Mouse (Mus musculus): ENCODE results near the gene Tmem211.

Tmem211 gene

GRCm38 (mm10) chr5:113226632-113227102 is at the start of gene Tmem211:
TSS of gene Tmem211 (plus strand) at chr5:113226909.
- in situ Hi-C loops (cut with MboI; ENCODE audit: unreplicated experiment in 2 of 2) = no loop called here

- in situ Hi-C loops (cut with MboI; ENCODE audit: unreplicated experiment in 2 of 2) = loop anchor here (5.0 to 25.0 kb wide), 4 partner anchors 635 to 858 kb away; no protein-coding TSS in a partner anchor
Observed at GRCm38 (mm10) chr5:113179451-113179842, 47.3 kb upstream of the Tmem211 start.

- in situ Hi-C loops (cut with MboI; ENCODE audit: unreplicated experiment in 2 of 2) = loop anchor here (5.0 to 25.0 kb wide), 9 partner anchors 105 to 857 kb away; partner anchors contain the start of gene 1700069L16Rik (in 1 of the 2)
Observed at GRCm38 (mm10) chr5:113179843-113180682, 46.6 kb upstream of the Tmem211 start.

GRCm38 (mm10) chr5:113180755-113181154 is 46.0 kb upstream of the Tmem211 start:
- in situ Hi-C loops (cut with MboI; ENCODE audit: unreplicated experiment in 2 of 2) = loop anchor here (5.0 to 25.0 kb wide), 7 partner anchors 104 to 857 kb away; partner anchors contain the start of gene 1700069L16Rik (in 1 of the 2)

- in situ Hi-C loops (cut with MboI; ENCODE audit: unreplicated experiment in 2 of 2) = loop anchor here (5.0 to 25.0 kb wide), 7 partner anchors 103 to 856 kb away; partner anchors contain the start of gene 1700069L16Rik (in 1 of the 2)
Observed at GRCm38 (mm10) chr5:113181441-113181840, 45.3 kb upstream of the Tmem211 start.

GRCm38 (mm10) chr5:113190558-113190957 is 36.2 kb upstream of the Tmem211 start:
- in situ Hi-C loops (cut with MboI; ENCODE audit: unreplicated experiment in 2 of 2) = loop anchor here (25.0 kb wide), 2 partner anchors 747 to 847 kb away; no protein-coding TSS in a partner anchor

GRCm38 (mm10) chr5:113191901-113192300 is 34.8 kb upstream of the Tmem211 start:
- in situ Hi-C loops (cut with MboI; ENCODE audit: unreplicated experiment in 2 of 2) = loop anchor here (25.0 kb wide), 2 partner anchors 745 to 845 kb away; no protein-coding TSS in a partner anchor

- in situ Hi-C loops (cut with MboI; ENCODE audit: unreplicated experiment in 2 of 2) = loop anchor here (25.0 kb wide), 2 partner anchors 744 to 844 kb away; no protein-coding TSS in a partner anchor
Observed at GRCm38 (mm10) chr5:113193762-113194161, 32.9 kb upstream of the Tmem211 start.

- in situ Hi-C loops (cut with MboI; ENCODE audit: unreplicated experiment in 2 of 2) = loop anchor here (25.0 kb wide), 2 partner anchors 742 to 842 kb away; no protein-coding TSS in a partner anchor
Observed at GRCm38 (mm10) chr5:113195451-113195850, 31.3 kb upstream of the Tmem211 start.

GRCm38 (mm10) chr5:113195907-113196306 is 30.8 kb upstream of the Tmem211 start:
- in situ Hi-C loops (cut with MboI; ENCODE audit: unreplicated experiment in 2 of 2) = loop anchor here (25.0 kb wide), 2 partner anchors 741 to 841 kb away; no protein-coding TSS in a partner anchor

- in situ Hi-C loops (cut with MboI; ENCODE audit: unreplicated experiment in 2 of 2) = loop anchor here (25.0 kb wide), 2 partner anchors 740 to 840 kb away; no protein-coding TSS in a partner anchor
Observed at GRCm38 (mm10) chr5:113196916-113197794, 29.6 kb upstream of the Tmem211 start.

GRCm38 (mm10) chr5:113199126-113199771 is 27.5 kb upstream of the Tmem211 start:
- in situ Hi-C loops (cut with MboI; ENCODE audit: unreplicated experiment in 2 of 2) = loop anchor here (25.0 kb wide), 2 partner anchors 738 to 838 kb away; no protein-coding TSS in a partner anchor

GRCm38 (mm10) chr5:113199772-113200134 is 27.0 kb upstream of the Tmem211 start:
- in situ Hi-C loops (cut with MboI; ENCODE audit: unreplicated experiment in 2 of 2) = loop anchor here (25.0 kb wide), 2 partner anchors 738 to 838 kb away; no protein-coding TSS in a partner anchor

GRCm38 (mm10) chr5:113204193-113204592 is 22.5 kb upstream of the Tmem211 start:
- in situ Hi-C loops (cut with MboI; ENCODE audit: unreplicated experiment in 2 of 2) = no loop called here

- in situ Hi-C loops (cut with MboI; ENCODE audit: unreplicated experiment in 2 of 2) = no loop called here
Observed at GRCm38 (mm10) chr5:113206670-113207352, 19.9 kb upstream of the Tmem211 start.

GRCm38 (mm10) chr5:113208048-113208447 is 18.7 kb upstream of the Tmem211 start:
- in situ Hi-C loops (cut with MboI; ENCODE audit: unreplicated experiment in 2 of 2) = no loop called here

- in situ Hi-C loops (cut with MboI; ENCODE audit: unreplicated experiment in 2 of 2) = no loop called here
Observed at GRCm38 (mm10) chr5:113208622-113209400, 17.9 kb upstream of the Tmem211 start.

- in situ Hi-C loops (cut with MboI; ENCODE audit: unreplicated experiment in 2 of 2) = no loop called here
Observed at GRCm38 (mm10) chr5:113209401-113209750, 17.3 kb upstream of the Tmem211 start.

Measured in v-Abl transformed pro-B cells (cell line).